Mouse (Mus musculus) kidney, adult 2 months (tissue): ENCODE results near the gene 3110021N24Rik. TPM values are rescaled to one million over a fixed set of nuclear protein-coding genes. Genes with fewer than 3 reads are reported as not detected.

Source experiments
- DNase-seq: peaks from one replicate; pipeline ENCODE4 v3.0.0; 2021
- H3K27ac ChIP-seq: fragments of 200-500 bp; 2 replicates; pipeline ENCODE4 v1.5.1; 2012; ENCODE audit warnings: low read depth, low read length, control low read depth, inconsistent platforms; ENCODE audit not compliant: insufficient read depth
- H3K27me3 ChIP-seq: fragments of 200-500 bp; replicated peaks from 2 replicates; pipeline ENCODE4 v1.6.1; 2012; ENCODE audit warnings: mild to moderate bottlenecking, moderate library complexity, low read length, inconsistent platforms; ENCODE audit not compliant: control insufficient read depth, insufficient read depth
- H3K36me3 ChIP-seq: fragments of 200-500 bp; 2 replicates; pipeline ENCODE4 v1.6.1; 2012; ENCODE audit warnings: mild to moderate bottlenecking, moderate library complexity, low read length, inconsistent platforms; ENCODE audit not compliant: control insufficient read depth, insufficient read depth
- H3K4me1 ChIP-seq: fragments of 200-500 bp; 2 replicates; pipeline ENCODE4 v1.6.1; 2011; ENCODE audit warnings: low read length; ENCODE audit not compliant: control insufficient read depth, insufficient read depth
- H3K4me3 ChIP-seq: fragments of 200-500 bp; 2 replicates; pipeline ENCODE4 v1.5.1; 2011; ENCODE audit warnings: mild to moderate bottlenecking, low read depth, low read length, control low read depth; ENCODE audit not compliant: insufficient read depth
- CTCF ChIP-seq: fragments of 200-500 bp; conservative IDR thresholded peaks from 2 replicates; pipeline ENCODE4 v1.5.1; 2011; ENCODE audit warnings: low read depth, mild to moderate bottlenecking, control low read depth, low read length, moderate library complexity, mixed read lengths; ENCODE audit not compliant: insufficient read depth, insufficient read length
- POLR2A ChIP-seq: fragments of 200-500 bp; IDR thresholded peaks from one replicate; pipeline ENCODE4 v1.6.1; 2011; ENCODE audit warnings: low read depth, low read length, control low read depth
- WGBS: fragments of 180-500 bp; shearing (Covaris S2); methylation state at CpG from one replicate; pipeline ENCODE4 v1.1.7; 2018; 5-methylcytosine and 5-hydroxymethylcytosine counted together
- polyA plus RNA-seq: library from polyadenylated mRNA; depleted of rRNA; stranded (reverse); fragments of >200 nt; gene quantifications from 2 replicates; pipeline ENCODE4 v1.2.3, GENCODE M21; 2012

3110021N24Rik gene
- polyA plus RNA-seq, 1 experiment: 0.05 TPM

GRCm38 (mm10) chr4:108721245-108721784, 1.9 kb downstream of the 3110021N24Rik start:
- no peaks in the 10 kb centered on the region for H3K4me1 ChIP-seq
- no peak for TF ChIP-seq POLR2A
- TF ChIP-seq CTCF: no peak
- 90% methylated on average over 3 of the region's 3 CpGs for WGBS
- H3K4me3 ChIP-seq: no peak overlapping the region
- no peak overlapping the region for H3K27ac ChIP-seq
- H3K36me3 ChIP-seq: peaks cover 3% of the 10 kb centered on the region; the same call in 1 of the 2 replicates
- no peaks in the 10 kb centered on the region for H3K27me3 ChIP-seq
- DNase-seq: no peak

- no peaks in the 10 kb centered on the region for H3K27me3 ChIP-seq
- DNase-seq: no peak
- no peaks in the 10 kb centered on the region for H3K4me1 ChIP-seq
- H3K27ac ChIP-seq: no peak overlapping the region
- WGBS: 57% methylated on average over 2 of the region's 2 CpGs
- no peak for TF ChIP-seq POLR2A
- TF ChIP-seq CTCF: no peak
- H3K36me3 ChIP-seq: peaks cover 3% of the 10 kb centered on the region; the same call in 1 of the 2 replicates
- H3K4me3 ChIP-seq: no peak overlapping the region
Observed at GRCm38 (mm10) chr4:108724102-108724501, 4.7 kb downstream of the 3110021N24Rik start.

- no peak for DNase-seq
- 62% methylated on average over 1 of the region's 1 CpGs for WGBS
- no peaks in the 10 kb centered on the region for H3K36me3 ChIP-seq
- no peak overlapping the region for H3K27ac ChIP-seq
- no peaks in the 10 kb centered on the region for H3K27me3 ChIP-seq
- no peaks in the 10 kb centered on the region for H3K4me1 ChIP-seq
- TF ChIP-seq CTCF (no peak), POLR2A (no peak)
- no peak overlapping the region for H3K4me3 ChIP-seq
Observed at GRCm38 (mm10) chr4:108730450-108730849, 11.0 kb downstream of the 3110021N24Rik start.

GRCm38 (mm10) chr4:108731582-108731981, 12.1 kb downstream of the 3110021N24Rik start:
- no peaks in the 10 kb centered on the region for H3K36me3 ChIP-seq
- DNase-seq: no peak
- H3K27ac ChIP-seq: no peak overlapping the region
- 77% methylated on average over 3 of the region's 3 CpGs for WGBS
- TF ChIP-seq POLR2A: no peak
- no peak for TF ChIP-seq CTCF
- no peak overlapping the region for H3K4me3 ChIP-seq
- no peaks in the 10 kb centered on the region for H3K27me3 ChIP-seq
- H3K4me1 ChIP-seq: no peaks in the 10 kb centered on the region

- DNase-seq: no peak
- Histone ChIP-seq H3K36me3 (no peaks in the 10 kb centered on the region), H3K27ac (no peak overlapping the region), H3K27me3 (no peaks in the 10 kb centered on the region), H3K4me1 (no peaks in the 10 kb centered on the region), H3K4me3 (no peak overlapping the region)
- WGBS: 93% methylated on average over 3 of the region's 3 CpGs
- TF ChIP-seq CTCF: no peak
- no peak for TF ChIP-seq POLR2A
Observed at GRCm38 (mm10) chr4:108746160-108746873, 26.9 kb downstream of the 3110021N24Rik start.

- H3K36me3 ChIP-seq: no peaks in the 10 kb centered on the region
- 62% methylated on average over 3 of the region's 3 CpGs for WGBS
- TF ChIP-seq POLR2A (no peak), CTCF (no peak)
- no peak overlapping the region for H3K27ac ChIP-seq
- H3K27me3 ChIP-seq: no peaks in the 10 kb centered on the region
- no peak overlapping the region for H3K4me3 ChIP-seq
- peak; percentile 32 for DNase-seq
- peaks cover 6% of the 10 kb centered on the region; the same call in 1 of the 2 replicates for H3K4me1 ChIP-seq
Observed at GRCm38 (mm10) chr4:108759583-108759982, 40.1 kb downstream of the 3110021N24Rik start.

- no peak for DNase-seq
- Histone ChIP-seq H3K4me1 (no peaks in the 10 kb centered on the region), H3K27me3 (no peaks in the 10 kb centered on the region), H3K36me3 (no peaks in the 10 kb centered on the region), H3K27ac (no peak overlapping the region), H3K4me3 (no peak overlapping the region)
- TF ChIP-seq CTCF (no peak), POLR2A (no peak)
Observed at GRCm38 (mm10) chr4:108768527-108768926, 49.1 kb downstream of the 3110021N24Rik start.
